Mouse (Mus musculus): ENCODE data around the gene 1700028J19Rik.
A peak's percentile ranks its signal among the peaks of the same experiment; 100 is the strongest.

DNA sequence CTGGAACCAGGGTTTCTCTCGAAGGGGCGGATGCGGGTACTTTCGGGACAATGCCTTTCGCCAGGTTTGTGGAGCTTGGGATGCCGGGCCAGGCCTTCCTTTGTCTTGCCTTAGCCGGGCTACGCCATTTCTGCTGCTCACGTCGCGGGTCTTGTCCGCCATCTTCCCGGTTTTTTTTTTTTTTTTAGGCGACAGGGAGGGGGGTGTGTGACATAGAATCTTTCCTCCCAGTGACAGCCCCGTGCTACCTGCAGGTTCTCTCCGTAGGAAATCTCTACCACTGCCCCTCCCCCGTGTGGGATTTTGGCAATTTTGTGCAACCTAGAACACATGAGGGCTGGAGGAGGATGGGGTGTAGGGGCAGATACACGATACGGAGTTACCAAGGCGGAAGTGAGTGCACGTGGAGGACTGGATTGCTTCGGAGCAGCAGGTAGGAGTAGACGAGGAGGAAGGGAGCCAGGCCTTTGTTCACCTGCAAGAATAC lies 532 bp upstream of the 1700028J19Rik start:
- no peak for TF ChIP-seq ZC3H11A (IDR thresholded peaks at IDR 0.05; ENCODE audit: borderline replicate concordance, low read depth, low read length)
- no peak for TF ChIP-seq CHD2 (IDR thresholded peaks at IDR 0.05; ENCODE audit: low read depth, low read length)
- peak; percentile 94 for TF ChIP-seq ZNF384 (IDR thresholded peaks at IDR 0.05; ENCODE audit: low read depth, low read length)
- no peak for TF ChIP-seq MAFK (IDR thresholded peaks at IDR 0.05; ENCODE audit: insufficient read depth, low read depth, low read length)
- no peak for TF ChIP-seq HCFC1 (IDR thresholded peaks at IDR 0.05; ENCODE audit: borderline replicate concordance, insufficient read depth, low read length)

Measured in ES-E14 (cell line).